Mouse (Mus musculus) liver, embryonic 16.5 days (tissue): Measurements from ENCODE around the gene H3f3a. TPM values are rescaled to one million over a fixed set of nuclear protein-coding genes. Genes with fewer than 3 reads are reported as not detected.

Source experiments
- ATAC-seq: fragments of 200-750 bp; cut with Nextera tagmentation; 2 replicates; pipeline ENCODE4 v1.8.0; 2017; ENCODE audit warnings: low read depth, mild to moderate bottlenecking, moderate number of reproducible peaks, moderate library complexity
- H3K27ac ChIP-seq: fragments of 300-500 bp; sonication (generic); 2 replicates; pipeline ENCODE4 v1.5.1; 2014; ENCODE audit warnings: mild to moderate bottlenecking, low read length
- H3K27me3 ChIP-seq: fragments of 300-500 bp; sonication (generic); 2 replicates; pipeline ENCODE4 v1.6.1; 2014; ENCODE audit warnings: low read depth, low read length, mixed read lengths; ENCODE audit not compliant: control insufficient read depth, insufficient read depth
- H3K36me3 ChIP-seq: fragments of 300-500 bp; sonication (generic); 2 replicates; pipeline ENCODE4 v1.6.1; 2014; ENCODE audit warnings: mild to moderate bottlenecking; ENCODE audit not compliant: control insufficient read depth, insufficient read depth
- H3K4me1 ChIP-seq: fragments of 300-500 bp; sonication (generic); 2 replicates; pipeline ENCODE4 v1.6.1; 2014; ENCODE audit warnings: low read depth, low read length, mixed read lengths; ENCODE audit not compliant: control insufficient read depth
- H3K4me2 ChIP-seq: fragments of 300-500 bp; sonication (generic); 2 replicates; pipeline ENCODE4 v1.6.1; 2014; ENCODE audit warnings: low read depth, low read length, mixed read lengths
- H3K4me3 ChIP-seq: fragments of 300-500 bp; sonication (generic); 2 replicates; pipeline ENCODE4 v1.5.1; 2014; ENCODE audit warnings: low read depth, mild to moderate bottlenecking, low read length
- H3K9ac ChIP-seq: fragments of 300-500 bp; sonication (generic); 2 replicates; pipeline ENCODE4 v1.6.1; 2014; ENCODE audit warnings: low read depth, low read length
- H3K9me3 ChIP-seq: fragments of 300-500 bp; sonication (generic); replicated peaks from 2 replicates; pipeline ENCODE4 v1.6.1; 2016; ENCODE audit warnings: low read length; ENCODE audit not compliant: control insufficient read depth
- WGBS: fragments of 180-500 bp; shearing (Covaris S2); extraction: QIAGEN DNeasy Blood & Tissue Kit; methylation state at CpG from one replicate; pipeline ENCODE4 v1.1.7; 2014; ENCODE audit not compliant: insufficient replicate concordance; 5-methylcytosine and 5-hydroxymethylcytosine counted together
- polyA plus RNA-seq: library from polyadenylated mRNA; unstranded; fragments of >200 nt; fragmentation: Nextera tagmentation; extraction: Ambion mirVana; gene quantifications from 2 replicates; pipeline ENCODE4 v1.2.1, GENCODE M21; 2015

H3f3a gene
- polyA plus RNA-seq, 1 experiment from 2014 or later: 2,020 TPM

- H3K4me2 ChIP-seq: peak overlapping the region; percentile 44; the same call in 1 of the 2 replicates
- H3K36me3 ChIP-seq: peaks cover 31% of the 10 kb centered on the region
- peaks cover 54% of the 10 kb centered on the region for H3K4me1 ChIP-seq
- H3K9ac ChIP-seq: peak overlapping the region; percentile 100
- no peaks in the 10 kb centered on the region for H3K9me3 ChIP-seq
- peak; percentile 17 for ATAC-seq
- peak overlapping the region; percentile 98 for H3K4me3 ChIP-seq
- peak overlapping the region; percentile 99 for H3K27ac ChIP-seq
- no peaks in the 10 kb centered on the region for H3K27me3 ChIP-seq
- WGBS: under 1% methylated on average over 71 of the region's 71 CpGs
Observed at GRCm38 (mm10) chr1:180812463-180813408, 1.0 kb downstream of the H3f3a start.

GRCm38 (mm10) chr1:180811596-180812462 lies 1.9 kb downstream of the H3f3a start:
- Histone ChIP-seq H3K4me1 (peaks cover 46% of the 10 kb centered on the region), H3K27me3 (no peaks in the 10 kb centered on the region)
- WGBS: under 1% methylated on average over 27 of the region's 27 CpGs

DNA sequence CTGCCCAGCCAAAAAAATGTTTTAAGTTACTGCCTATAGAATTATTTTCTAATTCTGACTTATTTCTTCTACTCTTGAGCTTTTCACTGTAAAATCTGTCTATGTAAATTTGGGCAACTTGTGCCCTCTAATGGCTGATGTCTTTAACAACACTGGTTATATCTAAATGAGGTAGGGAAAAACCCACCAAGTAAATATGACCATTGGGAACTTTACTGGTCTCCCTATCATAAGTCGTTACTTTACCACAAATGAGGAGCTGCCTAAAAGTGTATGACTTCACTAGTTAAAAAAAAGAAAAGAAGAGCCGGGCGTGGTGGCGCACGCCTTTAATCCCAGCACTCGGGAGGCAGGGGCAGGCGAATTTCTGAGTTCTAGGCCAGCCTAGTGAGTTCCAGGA lies 2.8 kb downstream of the H3f3a start:
- no peak for ATAC-seq
- peaks cover 44% of the 10 kb centered on the region for H3K4me1 ChIP-seq
- peak overlapping the region; percentile 28; the same call in 1 of the 2 replicates for H3K27ac ChIP-seq
- no peaks in the 10 kb centered on the region for H3K9me3 ChIP-seq
- peak overlapping the region; percentile 66 for H3K4me3 ChIP-seq
- no peaks in the 10 kb centered on the region for H3K27me3 ChIP-seq
- H3K9ac ChIP-seq: peak overlapping the region; percentile 60
- peaks cover 49% of the 10 kb centered on the region for H3K36me3 ChIP-seq
- WGBS: 36% methylated on average over 7 of the region's 7 CpGs
- H3K4me2 ChIP-seq: peak overlapping the region; percentile 58

More at GRCm38 (mm10) chr1:180811596-180812462, 1.9 kb downstream of the H3f3a start:
- ATAC-seq: no peak
- no peaks in the 10 kb centered on the region for H3K9me3 ChIP-seq
- peak overlapping the region; percentile 100 for H3K9ac ChIP-seq
- H3K27ac ChIP-seq: peak overlapping the region; percentile 99
- H3K36me3 ChIP-seq: peaks cover 40% of the 10 kb centered on the region
- peak overlapping the region; percentile 58 for H3K4me2 ChIP-seq
- peak overlapping the region; percentile 98 for H3K4me3 ChIP-seq

DNA sequence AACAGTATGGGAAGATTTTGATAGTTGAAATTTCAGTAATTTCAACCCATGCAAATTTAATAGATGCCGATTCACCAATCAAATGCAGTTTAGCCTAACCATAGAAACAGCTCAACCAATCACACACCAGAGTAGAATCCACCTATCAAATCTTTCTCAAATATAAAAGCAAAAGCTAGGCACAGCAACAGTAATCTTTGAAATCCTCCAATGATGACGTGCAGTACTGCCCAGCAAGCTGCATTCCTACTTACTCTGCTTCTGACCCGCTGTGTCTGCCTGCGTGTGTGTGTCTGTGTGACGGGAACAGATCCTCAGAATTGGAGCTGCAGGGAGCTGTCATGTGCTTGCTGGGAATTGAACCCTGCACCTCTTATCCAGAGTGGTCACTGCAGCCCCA lies 4.9 kb downstream of the H3f3a start:
- WGBS: 87% methylated on average over 5 of the region's 5 CpGs
- H3K27ac ChIP-seq: no peak overlapping the region
- H3K4me1 ChIP-seq: peaks cover 30% of the 10 kb centered on the region
- H3K27me3 ChIP-seq: no peaks in the 10 kb centered on the region
- H3K36me3 ChIP-seq: peaks cover 69% of the 10 kb centered on the region
- no peaks in the 10 kb centered on the region for H3K9me3 ChIP-seq
- H3K4me3 ChIP-seq: peak overlapping the region; percentile 34
- peak overlapping the region; percentile 42 for H3K4me2 ChIP-seq
- no peak overlapping the region for H3K9ac ChIP-seq
- ATAC-seq: no peak

GRCm38 (mm10) chr1:180803881-180804280 lies 9.9 kb downstream of the H3f3a start:
- WGBS: 77% methylated on average over 6 of the region's 6 CpGs
- H3K9ac ChIP-seq: no peak overlapping the region
- H3K9me3 ChIP-seq: peaks cover 2% of the 10 kb centered on the region; the same call in 1 of the 2 replicates
- no peak for ATAC-seq
- no peak overlapping the region for H3K27ac ChIP-seq
- H3K27me3 ChIP-seq: no peaks in the 10 kb centered on the region
- H3K36me3 ChIP-seq: peaks cover 84% of the 10 kb centered on the region
- H3K4me3 ChIP-seq: no peak overlapping the region
- H3K4me2 ChIP-seq: no peak overlapping the region
- peaks cover 13% of the 10 kb centered on the region for H3K4me1 ChIP-seq

GRCm38 (mm10) chr1:180801466-180801994 lies 12.2 kb downstream of the H3f3a start:
- 78% methylated on average over 3 of the region's 3 CpGs for WGBS
- Histone ChIP-seq H3K36me3 (peaks cover 63% of the 10 kb centered on the region), H3K27me3 (no peaks in the 10 kb centered on the region), H3K4me2 (no peak overlapping the region), H3K4me1 (peaks cover 8% of the 10 kb centered on the region), H3K9ac (no peak overlapping the region), H3K27ac (no peak overlapping the region), H3K9me3 (peaks cover 2% of the 10 kb centered on the region; the same call in 1 of the 2 replicates), H3K4me3 (no peak overlapping the region)
- ATAC-seq: no peak

GRCm38 (mm10) chr1:180800814-180801213 lies 12.9 kb downstream of the H3f3a start:
- WGBS: 53% methylated on average over 2 of the region's 2 CpGs
- H3K4me2 ChIP-seq: no peak overlapping the region
- H3K27me3 ChIP-seq: no peaks in the 10 kb centered on the region
- peaks cover 2% of the 10 kb centered on the region; the same call in 1 of the 2 replicates for H3K9me3 ChIP-seq
- H3K27ac ChIP-seq: no peak overlapping the region
- H3K9ac ChIP-seq: no peak overlapping the region
- no peak for ATAC-seq
- H3K4me1 ChIP-seq: peaks cover 6% of the 10 kb centered on the region
- H3K4me3 ChIP-seq: no peak overlapping the region
- H3K36me3 ChIP-seq: peaks cover 56% of the 10 kb centered on the region

GRCm38 (mm10) chr1:180800022-180800421 lies 13.7 kb downstream of the H3f3a start:
- H3K36me3 ChIP-seq: peaks cover 48% of the 10 kb centered on the region
- H3K27me3 ChIP-seq: no peaks in the 10 kb centered on the region
- peaks cover 2% of the 10 kb centered on the region; the same call in 1 of the 2 replicates for H3K9me3 ChIP-seq
- no peak for ATAC-seq
- peaks cover 2% of the 10 kb centered on the region for H3K4me1 ChIP-seq
- H3K9ac ChIP-seq: no peak overlapping the region
- H3K27ac ChIP-seq: no peak overlapping the region
- H3K4me3 ChIP-seq: no peak overlapping the region
- H3K4me2 ChIP-seq: no peak overlapping the region
- WGBS: 97% methylated on average over 5 of the region's 5 CpGs
